Mouse (Mus musculus) lung, embryonic 16.5 days (tissue): ENCODE results near the gene Efcab10. TPM values are rescaled to one million over a fixed set of nuclear protein-coding genes. Genes with fewer than 3 reads are reported as not detected.

Experiments used
- ATAC-seq: fragments of 200-750 bp; cut with Nextera tagmentation; 2 replicates; pipeline ENCODE4 v1.8.0; 2017; ENCODE audit warnings: low read depth, mild to moderate bottlenecking, moderate library complexity
- H3K27ac ChIP-seq: fragments of 300-500 bp; sonication (generic); 2 replicates; pipeline ENCODE4 v1.5.1; 2014; ENCODE audit warnings: mild to moderate bottlenecking, control low read depth, low read length
- H3K27me3 ChIP-seq: fragments of 300-500 bp; sonication (generic); 2 replicates; pipeline ENCODE4 v1.6.1; 2014; ENCODE audit warnings: low read depth, low read length, mixed read lengths; ENCODE audit not compliant: control insufficient read depth, insufficient read depth
- H3K36me3 ChIP-seq: fragments of 300-500 bp; sonication (generic); 2 replicates; pipeline ENCODE4 v1.6.1; 2014; ENCODE audit warnings: low read length; ENCODE audit not compliant: control insufficient read depth, insufficient read depth
- H3K4me1 ChIP-seq: fragments of 300-500 bp; sonication (generic); replicated peaks from 2 replicates; pipeline ENCODE4 v1.6.1; 2014; ENCODE audit warnings: low read length, mixed read lengths; ENCODE audit not compliant: control insufficient read depth, insufficient read depth
- H3K4me2 ChIP-seq: fragments of 300-500 bp; sonication (generic); 2 replicates; pipeline ENCODE4 v1.6.1; 2014; ENCODE audit warnings: low read depth, low read length, control low read depth
- H3K4me3 ChIP-seq: fragments of 300-500 bp; sonication (generic); 2 replicates; pipeline ENCODE4 v1.5.1; 2014; ENCODE audit warnings: mild to moderate bottlenecking, low read length, control low read depth
- H3K9ac ChIP-seq: fragments of 300-500 bp; sonication (generic); 2 replicates; pipeline ENCODE4 v1.6.1; 2014; ENCODE audit warnings: low read length, control low read depth
- H3K9me3 ChIP-seq: fragments of 300-500 bp; sonication (generic); 2 replicates; pipeline ENCODE4 v1.6.1; 2016; ENCODE audit warnings: low read length; ENCODE audit not compliant: control insufficient read depth
- WGBS: fragments of 180-500 bp; shearing (Covaris S2); extraction: QIAGEN DNeasy Blood & Tissue Kit; methylation state at CpG from one replicate; pipeline ENCODE4 v1.1.7; 2014; 5-methylcytosine and 5-hydroxymethylcytosine counted together
- polyA plus RNA-seq: library from polyadenylated mRNA; unstranded; fragments of >200 nt; fragmentation: Nextera tagmentation; extraction: Ambion mirVana; gene quantifications from 2 replicates; pipeline ENCODE4 v1.2.1, GENCODE M21; 2015

Gene Efcab10
- polyA plus RNA-seq, 1 experiment from 2014 or later = 4.0 TPM

- Histone ChIP-seq H3K4me2 (no peak overlapping the region), H3K27ac (no peak overlapping the region), H3K9ac (no peak overlapping the region), H3K36me3 (peaks cover 2% of the 10 kb centered on the region; the same call in 1 of the 2 replicates), H3K4me3 (no peak overlapping the region), H3K9me3 (no peaks in the 10 kb centered on the region), H3K4me1 (peaks cover 4% of the 10 kb centered on the region; the same call in 1 of the 2 replicates), H3K27me3 (no peaks in the 10 kb centered on the region)
- whole genome bisulfite sequencing = 81% methylated on average over 8 of the region's 8 CpGs
- no peak for ATAC-seq
Observed at GRCm38 (mm10) chr12:33364511-33364910, 30.1 kb upstream of the Efcab10 start.

- Histone ChIP-seq H3K9ac (no peak overlapping the region), H3K4me3 (no peak overlapping the region), H3K4me1 (peaks cover 4% of the 10 kb centered on the region; the same call in 1 of the 2 replicates), H3K27me3 (no peaks in the 10 kb centered on the region), H3K27ac (no peak overlapping the region), H3K4me2 (no peak overlapping the region), H3K9me3 (no peaks in the 10 kb centered on the region), H3K36me3 (peaks cover 2% of the 10 kb centered on the region; the same call in 1 of the 2 replicates)
- WGBS = 85% methylated on average over 8 of the region's 8 CpGs
- ATAC-seq = no peak
Observed at GRCm38 (mm10) chr12:33365133-33365532, 29.5 kb upstream of the Efcab10 start.

DNA sequence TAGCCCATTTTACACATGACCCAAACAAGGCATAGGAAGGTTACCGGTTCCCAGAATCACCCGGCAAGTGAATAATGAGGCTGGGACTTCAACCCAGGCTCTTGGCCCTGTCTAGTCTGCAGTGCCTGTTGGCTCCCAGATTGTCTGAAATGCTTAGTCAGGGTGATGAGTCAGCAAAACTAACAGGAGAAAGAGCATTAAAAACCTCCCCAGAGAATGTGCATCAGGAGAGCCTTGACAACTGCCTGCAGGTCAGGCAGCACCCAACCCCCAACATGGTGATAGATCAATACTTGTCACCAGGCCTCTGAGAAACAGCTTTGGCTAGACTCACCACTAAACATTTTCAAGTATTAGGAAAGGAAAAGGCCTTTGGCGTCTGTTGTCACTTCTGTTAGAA is 25.1 kb upstream of the Efcab10 start:
- Histone ChIP-seq H3K4me2 (no peak overlapping the region), H3K27ac (no peak overlapping the region), H3K27me3 (no peaks in the 10 kb centered on the region), H3K9ac (no peak overlapping the region), H3K36me3 (peaks cover 2% of the 10 kb centered on the region; the same call in 1 of the 2 replicates), H3K4me1 (no peaks in the 10 kb centered on the region), H3K4me3 (no peak overlapping the region), H3K9me3 (no peaks in the 10 kb centered on the region)
- 71% methylated on average over 3 of the region's 3 CpGs for WGBS
- no peak for ATAC-seq

DNA sequence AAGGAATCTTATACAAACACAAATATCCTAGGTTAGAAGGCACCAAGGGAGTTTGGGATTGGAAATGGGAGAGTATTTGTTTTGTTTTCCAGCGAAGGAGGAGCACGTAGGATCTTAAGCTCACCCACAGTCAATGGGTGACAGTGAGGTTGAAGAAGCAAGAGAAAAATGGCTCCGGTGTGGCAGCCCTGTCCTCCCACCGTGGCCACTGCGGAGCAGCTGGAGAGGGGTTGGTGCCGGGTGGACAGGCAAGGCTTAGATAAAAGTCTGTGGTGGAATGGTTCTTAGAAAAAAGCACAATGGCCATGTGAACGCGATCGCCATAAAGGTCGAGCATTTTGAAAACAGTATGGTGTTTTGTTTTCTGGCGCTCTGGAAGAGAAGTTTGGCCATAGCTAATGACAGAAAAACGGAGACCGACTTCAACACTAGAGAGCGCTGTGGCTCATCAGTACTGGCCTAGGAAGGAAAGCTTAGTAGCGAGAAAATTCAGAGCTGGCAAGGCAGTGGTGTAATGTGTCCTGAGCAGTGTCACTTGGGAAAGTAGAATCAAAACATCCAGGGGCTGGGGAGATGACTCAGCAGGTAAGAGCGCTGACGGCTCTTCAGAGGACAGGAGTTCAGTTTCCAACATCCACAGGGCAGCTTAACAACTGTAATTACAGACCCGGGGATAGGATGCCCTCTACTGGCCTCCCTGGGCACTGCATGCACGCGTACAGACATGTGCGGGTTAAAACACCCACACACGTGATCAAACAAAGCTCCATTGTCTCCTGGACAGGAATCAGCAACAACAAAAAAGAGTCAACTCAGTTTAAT is 14.8 kb upstream of the Efcab10 start:
- Histone ChIP-seq H3K9ac (no peak overlapping the region; the same call in 1 of the 2 replicates), H3K4me1 (no peaks in the 10 kb centered on the region), H3K9me3 (no peaks in the 10 kb centered on the region), H3K27me3 (no peaks in the 10 kb centered on the region), H3K36me3 (no peaks in the 10 kb centered on the region), H3K4me2 (peak overlapping the region; percentile 36), H3K4me3 (peak overlapping the region; percentile 23), H3K27ac (no peak overlapping the region)
- WGBS = 17% methylated on average over 22 of the region's 22 CpGs
- peak; percentile 81 for ATAC-seq

DNA sequence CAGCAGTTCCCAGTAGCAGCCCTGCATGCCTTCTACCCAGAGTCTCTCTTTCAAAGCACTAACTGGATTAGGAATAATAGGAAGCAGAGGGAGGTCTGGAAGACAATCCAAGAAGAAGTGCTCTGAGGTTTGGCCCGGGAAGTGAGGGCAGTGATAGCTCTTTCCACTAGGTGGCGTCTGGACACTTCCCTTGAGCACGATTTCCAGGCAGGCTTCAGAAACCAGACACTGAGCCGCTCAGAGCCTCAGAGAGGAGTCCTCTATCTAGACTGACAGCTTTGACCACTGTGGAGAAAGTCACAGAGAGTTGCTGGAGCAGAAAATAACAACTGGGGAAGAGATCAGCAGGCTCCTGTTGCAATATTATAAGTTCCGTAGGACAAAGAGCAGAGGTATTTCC is 5.8 kb upstream of the Efcab10 start:
- ATAC-seq = peak; percentile 75
- Histone ChIP-seq H3K4me3 (no peak overlapping the region), H3K4me2 (no peak overlapping the region), H3K36me3 (no peaks in the 10 kb centered on the region), H3K27ac (no peak overlapping the region), H3K4me1 (no peaks in the 10 kb centered on the region), H3K27me3 (0 out of 2 replicates have a peak, but pooled peaks cover 2% of the 10 kb centered on the region), H3K9me3 (no peaks in the 10 kb centered on the region), H3K9ac (no peak overlapping the region)
- WGBS = 9% methylated on average over 5 of the region's 5 CpGs

- H3K4me1 ChIP-seq = peaks cover 7% of the 10 kb centered on the region; the same call in 1 of the 2 replicates
- WGBS = 40% methylated on average over 2 of the region's 2 CpGs
- no peak overlapping the region for H3K27ac ChIP-seq
- no peaks in the 10 kb centered on the region for H3K9me3 ChIP-seq
- no peak overlapping the region for H3K4me2 ChIP-seq
- no peak overlapping the region for H3K9ac ChIP-seq
- H3K4me3 ChIP-seq = no peak overlapping the region
- H3K27me3 ChIP-seq = 0 out of 2 replicates have a peak, but pooled peaks cover 2% of the 10 kb centered on the region
- no peak for ATAC-seq
- H3K36me3 ChIP-seq = no peaks in the 10 kb centered on the region
Observed at GRCm38 (mm10) chr12:33390844-33391560, 3.7 kb upstream of the Efcab10 start.

- H3K4me2 ChIP-seq = no peak overlapping the region
- H3K36me3 ChIP-seq = no peaks in the 10 kb centered on the region
- peaks cover 7% of the 10 kb centered on the region; the same call in 1 of the 2 replicates for H3K4me1 ChIP-seq
- H3K9ac ChIP-seq = no peak overlapping the region
- peak; percentile 76 for ATAC-seq
- 25% methylated on average over 7 of the region's 7 CpGs for WGBS
- H3K9me3 ChIP-seq = no peaks in the 10 kb centered on the region
- no peak overlapping the region for H3K4me3 ChIP-seq
- peak overlapping the region; percentile 39 for H3K27ac ChIP-seq
- H3K27me3 ChIP-seq = no peaks in the 10 kb centered on the region
Observed at GRCm38 (mm10) chr12:33403265-33403693, 8.6 kb downstream of the Efcab10 start.

DNA sequence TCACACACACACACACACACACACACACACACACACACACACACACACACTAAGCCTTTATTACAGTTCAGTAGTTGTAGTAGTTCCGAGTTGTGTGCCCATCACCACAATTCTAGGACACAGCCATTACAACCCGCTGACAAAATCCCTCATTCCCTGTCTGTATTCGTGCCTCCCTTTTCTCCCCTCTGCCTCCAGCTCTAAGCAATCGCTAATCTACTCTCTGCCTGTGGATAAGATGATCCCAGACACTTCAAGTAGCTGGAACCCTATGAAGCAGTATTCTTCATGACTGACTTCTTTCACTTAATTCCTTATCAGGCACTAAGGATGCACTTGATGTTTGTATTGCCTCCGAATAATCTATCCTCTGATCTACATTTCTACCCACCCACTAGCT is 10.3 kb downstream of the Efcab10 start:
- Histone ChIP-seq H3K9me3 (no peaks in the 10 kb centered on the region), H3K4me1 (peaks cover 7% of the 10 kb centered on the region; the same call in 1 of the 2 replicates), H3K36me3 (no peaks in the 10 kb centered on the region), H3K9ac (no peak overlapping the region), H3K4me2 (no peak overlapping the region), H3K4me3 (no peak overlapping the region), H3K27ac (peak overlapping the region; percentile 71), H3K27me3 (no peaks in the 10 kb centered on the region)
- WGBS = 47% methylated on average over 5 of the region's 5 CpGs
- ATAC-seq = peak; percentile 50; the same call in 1 of the 2 replicates

GRCm38 (mm10) chr12:33405398-33406026 is 10.9 kb downstream of the Efcab10 start:
- H3K27me3 ChIP-seq = no peaks in the 10 kb centered on the region
- H3K4me3 ChIP-seq = no peak overlapping the region
- H3K9ac ChIP-seq = no peak overlapping the region
- H3K36me3 ChIP-seq = no peaks in the 10 kb centered on the region
- peaks cover 7% of the 10 kb centered on the region; the same call in 1 of the 2 replicates for H3K4me1 ChIP-seq
- ATAC-seq = peak; percentile 94
- H3K9me3 ChIP-seq = no peaks in the 10 kb centered on the region
- 16% methylated on average over 6 of the region's 6 CpGs for WGBS
- H3K27ac ChIP-seq = peak overlapping the region; percentile 71
- H3K4me2 ChIP-seq = no peak overlapping the region
